Mouse (Mus musculus) T-helper 17 cell (primary cell): ENCODE measurements around the gene Tmem266.

ENCODE experiments used
- in situ Hi-C, 2 experiments: fragments of 300-600 bp; cut with MboI, MseI; formaldehyde crosslinking; loops; 1 replicate in 1 of 2; 2 replicates in 1 of 2; pipeline ENCODE4 v1.15.1; 2025; ENCODE audit warnings: high pct_unique_total_duplicates in 2 of 2

The Tmem266 gene

GRCm38 (mm10) chr9:55395650-55396049 is 68.9 kb downstream of the Tmem266 start:
- in situ Hi-C loops: loop anchor here in 1 of 2 experiments (10.0 kb wide), 1 partner anchor 1939 kb away; no protein-coding TSS in a partner anchor

- in situ Hi-C loops: loop anchor here in 1 of 2 experiments (10.0 kb wide), 1 partner anchor 1936 kb away; no protein-coding TSS in a partner anchor
Measured at GRCm38 (mm10) chr9:55398985-55399554, 72.4 kb downstream of the Tmem266 start.

- in situ Hi-C loops: no loop called here
Measured at GRCm38 (mm10) chr9:55402276-55402675, 75.6 kb downstream of the Tmem266 start.

GRCm38 (mm10) chr9:55404256-55404655 is 77.5 kb downstream of the Tmem266 start:
- in situ Hi-C loops: no loop called here

GRCm38 (mm10) chr9:55404976-55405702 is 78.4 kb downstream of the Tmem266 start:
- in situ Hi-C loops: no loop called here

GRCm38 (mm10) chr9:55406773-55407172 is 80.1 kb downstream of the Tmem266 start:
- in situ Hi-C loops: no loop called here

- in situ Hi-C loops: no loop called here
Measured at GRCm38 (mm10) chr9:55408851-55409250, 82.1 kb downstream of the Tmem266 start.

- in situ Hi-C loops: no loop called here
Measured at GRCm38 (mm10) chr9:55409833-55410232, 83.1 kb downstream of the Tmem266 start.

GRCm38 (mm10) chr9:55410430-55410829 is 83.7 kb downstream of the Tmem266 start:
- in situ Hi-C loops: no loop called here

- in situ Hi-C loops: no loop called here
Measured at GRCm38 (mm10) chr9:55411154-55411553, 84.4 kb downstream of the Tmem266 start.

GRCm38 (mm10) chr9:55421786-55422185 is 95.1 kb downstream of the Tmem266 start:
- in situ Hi-C loops: no loop called here

- in situ Hi-C loops: no loop called here
Measured at GRCm38 (mm10) chr9:55423451-55424424, 97.0 kb downstream of the Tmem266 start.

- in situ Hi-C loops: loop anchor here in 1 of 2 experiments (5.0 kb wide), 1 partner anchor 487 kb away; no protein-coding TSS in a partner anchor
Measured at GRCm38 (mm10) chr9:55425271-55425810, 98.6 kb downstream of the Tmem266 start.

GRCm38 (mm10) chr9:55429242-55429975 is 102.7 kb downstream of the Tmem266 start:
- in situ Hi-C loops: loop anchor here in 1 of 2 experiments (5.0 kb wide), 1 partner anchor 483 kb away; no protein-coding TSS in a partner anchor

- in situ Hi-C loops: loop anchor here (5.0 kb wide), 2 partner anchors 102 to 487 kb away; no protein-coding TSS in a partner anchor
Measured at GRCm38 (mm10) chr9:55430133-55430532, 103.4 kb downstream of the Tmem266 start.

GRCm38 (mm10) chr9:55432306-55433289 is 105.9 kb downstream of the Tmem266 start:
- in situ Hi-C loops: loop anchor here (5.0 kb wide), 2 partner anchors 100 to 485 kb away; no protein-coding TSS in a partner anchor

GRCm38 (mm10) chr9:55433875-55434274 is 107.2 kb downstream of the Tmem266 start:
- in situ Hi-C loops: loop anchor here (5.0 kb wide), 2 partner anchors 98 to 483 kb away; no protein-coding TSS in a partner anchor

GRCm38 (mm10) chr9:55438433-55438832 is 111.7 kb downstream of the Tmem266 start:
- in situ Hi-C loops: no loop called here

GRCm38 (mm10) chr9:55439206-55439780 is 112.6 kb downstream of the Tmem266 start:
- in situ Hi-C loops: no loop called here
